Comparison of ENCODE assay signal across 18 mouse cellular contexts in genomic region chr9:57712194-57712593, GRCm38 (mm10). TPM values are rescaled to one million over a fixed set of nuclear protein-coding genes. Genes with fewer than 3 reads are reported as not detected.
DNase-seq lines count a peak whose midpoint lies in the region; ATAC-seq and TF ChIP-seq lines count a peak whose summit lies in the region.
"Had no signal": no experiment of that assay in that cellular context is flagged by ENCODE, and none has a peak within 500 bp of the region (broad histone marks: within the 10 kb centered on the region; RNA-seq: fewer than 3 reads in every experiment).

No protein-coding gene starts in this region.

- H3K27me3 ChIP-seq in heart, embryonic 10.5 days (ENCODE audit: insufficient read depth, poor library complexity, severe bottlenecking), result no peaks in the 10 kb centered on the region
- no peaks in the 10 kb centered on the region for H3K27me3 ChIP-seq in lung, embryonic 14.5 days (ENCODE audit: insufficient read depth, low read length)
- H3K27me3 ChIP-seq: embryonic facial prominence, embryonic 13.5 days; forebrain, embryonic 12.5 days; hindbrain, embryonic 13.5 days; midbrain, embryonic 12.5 days had no signal

- no peak overlapping the region for H3K4me2 ChIP-seq in lung, embryonic 14.5 days
- H3K4me2 ChIP-seq: embryonic facial prominence, embryonic 13.5 days; forebrain, embryonic 12.5 days; hindbrain, embryonic 13.5 days; midbrain, embryonic 12.5 days had no signal

- TF ChIP-seq CTCF in lung, embryonic 14.5 days (IDR thresholded peaks at IDR 0.05; ENCODE audit: low read depth), result peak; percentile 38; the same call in 1 of the 2 replicates

- peak; percentile 35 for DNase-seq in heart, embryonic 10.5 days (ENCODE audit: low spot score)
- DNase-seq in heart, adult 9 months (ENCODE audit: low spot score in 2 of 2), result no peak
- no peak for DNase-seq in lung, embryonic 14.5 days
- no peak for DNase-seq in lung, postnatal 14 days
- DNase-seq in ES-CJ7 (ENCODE audit: low read depth, low spot score), result peak; percentile 58
- DNase-seq in induced T-regulatory cell, adult 2 months (ENCODE audit: low read depth), result peak; percentile 46
- no peak for DNase-seq in spleen, adult 18-20 months

- no peak overlapping the region for H3K27ac ChIP-seq in heart, embryonic 10.5 days
- no peak overlapping the region for H3K27ac ChIP-seq in lung, embryonic 14.5 days (ENCODE audit: low read depth)
- H3K27ac ChIP-seq: embryonic facial prominence, embryonic 13.5 days; forebrain, embryonic 12.5 days; hindbrain, embryonic 13.5 days; limb, embryonic 10.5 days; midbrain, embryonic 12.5 days had no signal

- ATAC-seq in lung, embryonic 14.5 days (ENCODE audit: insufficient read depth), result no peak

- H3K4me1 ChIP-seq in heart, embryonic 10.5 days, result peaks cover 11% of the 10 kb centered on the region; the same call in 1 of the 2 replicates
- H3K4me1 ChIP-seq in lung, embryonic 14.5 days (ENCODE audit: insufficient read depth), result peaks cover 3% of the 10 kb centered on the region; the same call in 1 of the 2 replicates

- no peaks in the 10 kb centered on the region for H3K9me3 ChIP-seq in heart, embryonic 10.5 days
- H3K9me3 ChIP-seq in lung, embryonic 14.5 days (ENCODE audit: low read depth, low read length), result no peaks in the 10 kb centered on the region
- H3K9me3 ChIP-seq: embryonic facial prominence, embryonic 13.5 days; hindbrain, embryonic 13.5 days; limb, embryonic 10.5 days; midbrain, embryonic 12.5 days had no signal

- no peak overlapping the region for H3K4me3 ChIP-seq in heart, embryonic 10.5 days
- no peak overlapping the region for H3K4me3 ChIP-seq in lung, embryonic 14.5 days (ENCODE audit: low read depth, low read length)
- H3K4me3 ChIP-seq: embryonic facial prominence, embryonic 13.5 days; forebrain, embryonic 12.5 days; hindbrain, embryonic 13.5 days; limb, embryonic 10.5 days; midbrain, embryonic 12.5 days had no signal

- no peak overlapping the region for H3K9ac ChIP-seq in lung, embryonic 14.5 days
- H3K9ac ChIP-seq: embryonic facial prominence, embryonic 13.5 days; forebrain, embryonic 12.5 days; hindbrain, embryonic 13.5 days; midbrain, embryonic 12.5 days had no signal

- H3K36me3 ChIP-seq in heart, embryonic 10.5 days, result peaks cover 45% of the 10 kb centered on the region
- H3K36me3 ChIP-seq in lung, embryonic 14.5 days (ENCODE audit: insufficient read depth), result peaks cover 50% of the 10 kb centered on the region

- WGBS in heart, embryonic 10.5 days, result 63% methylated on average over 2 of the region's 2 CpGs
- 62% methylated on average over 2 of the region's 2 CpGs for WGBS in lung, embryonic 14.5 days

RNA-seq across cellular contexts. Expression of gene Edc3, which starts 3.9 kb away (rescaled TPM):
- 24.7 and 28.5 TPM in 2 replicates for polyA plus RNA-seq in heart, embryonic 10.5 days (2016; fragmentation: Nextera tagmentation; extraction: Ambion mirVana)
- 24.0 and 24.9 TPM in 2 replicates for polyA plus RNA-seq in lung, embryonic 14.5 days (2014; fragmentation: Nextera tagmentation; extraction: Ambion mirVana)

RNA-seq across cellular contexts. Expression of gene Cyp1a1, which starts 24.5 kb away (rescaled TPM):
- 0.05 TPM in 1 of 2 replicates, not detected in the other for polyA plus RNA-seq in heart, embryonic 10.5 days (2016; fragmentation: Nextera tagmentation; extraction: Ambion mirVana)
- polyA plus RNA-seq in lung, embryonic 14.5 days (2014; fragmentation: Nextera tagmentation; extraction: Ambion mirVana), result not detected in 2 replicates
- polyA plus RNA-seq: embryonic facial prominence, embryonic 13.5 days; forebrain, embryonic 12.5 days; G1E; heart, embryonic 14.5 days; lung, embryonic 16.5 days; midbrain, embryonic 12.5 days; neural tube, embryonic 11.5 days had no signal

RNA-seq across cellular contexts. Expression of gene Cyp1a2, which starts 28.7 kb away (rescaled TPM):
- not detected in 2 replicates for polyA plus RNA-seq in heart, embryonic 10.5 days (2016; fragmentation: Nextera tagmentation; extraction: Ambion mirVana)
- not detected in 2 replicates for polyA plus RNA-seq in lung, embryonic 14.5 days (2014; fragmentation: Nextera tagmentation; extraction: Ambion mirVana)
- polyA plus RNA-seq: embryonic facial prominence, embryonic 13.5 days; forebrain, embryonic 12.5 days; G1E; heart, embryonic 14.5 days; hindbrain, embryonic 13.5 days; kidney, embryonic 14.5 days; limb, embryonic 10.5 days; lung, embryonic 16.5 days; midbrain, embryonic 12.5 days; neural tube, embryonic 11.5 days; spleen, adult 2 months had no signal

RNA-seq across cellular contexts. Expression of gene Clk3, which starts 53.5 kb away (rescaled TPM):
- polyA plus RNA-seq in heart, embryonic 10.5 days (2016; fragmentation: Nextera tagmentation; extraction: Ambion mirVana), result 70.6 and 79.7 TPM in 2 replicates
- polyA plus RNA-seq in lung, embryonic 14.5 days (2014; fragmentation: Nextera tagmentation; extraction: Ambion mirVana), result 58.1 and 72.7 TPM in 2 replicates

RNA-seq across cellular contexts. Expression of gene Csk, which starts 58.8 kb away (rescaled TPM):
- polyA plus RNA-seq in heart, embryonic 10.5 days (2016; fragmentation: Nextera tagmentation; extraction: Ambion mirVana), result 17.2 and 26.0 TPM in 2 replicates
- polyA plus RNA-seq in lung, embryonic 14.5 days (2014; fragmentation: Nextera tagmentation; extraction: Ambion mirVana), result 23.6 and 28.7 TPM in 2 replicates

Comparison
In these comparisons a context has a peak if more than half of its experiments do, and no peak if none do; other contexts are left out.
1. DNase-seq: peak in heart, embryonic 10.5 days (single experiment), ES-CJ7 (single experiment) and induced T-regulatory cell, adult 2 months (single experiment); none in heart, adult 9 months (0 of 2), lung, embryonic 14.5 days (single experiment), lung, postnatal 14 days (single experiment) and spleen, adult 18-20 months (0 of 2).